Mouse (Mus musculus): ENCODE results near the gene Cpn2. TPM values are rescaled to one million over a fixed set of nuclear protein-coding genes. Genes with fewer than 3 reads are reported as not detected.

The Cpn2 gene
- not detected in 2 replicates for polyA plus RNA-seq (2012; ENCODE audit: low replicate concordance)

GRCm38 (mm10) chr16:30267359-30267758, at the start of gene Cpn2:
Gene Cpn2 (minus strand): TSS chr16:30267499.

GRCm38 (mm10) chr16:30310647-30311046, 43.3 kb upstream of the Cpn2 start, which contains the start of gene Gp5:
Gene Gp5 (minus strand): TSS chr16:30310779.

GRCm38 (mm10) chr16:30282844-30283495, 15.7 kb upstream of the Cpn2 start, which contains the start of gene Lrrc15:
Gene Lrrc15 (minus strand): TSS chr16:30283256.

Other genes starting within 250 kb of the Cpn2 start
- 25.3 and 37.5 TPM in 2 replicates for gene Hes1, start 203.1 kb downstream of the Cpn2 start, polyA plus RNA-seq (2012; ENCODE audit: low replicate concordance)
- gene Lrrc15, start 15.8 kb upstream of the Cpn2 start, polyA plus RNA-seq (2012; ENCODE audit: low replicate concordance): 0.07 TPM in 1 of 2 replicates, not detected in the other
- 293 and 304 TPM in 2 replicates for gene Gp5, start 43.3 kb upstream of the Cpn2 start, polyA plus RNA-seq (2012; ENCODE audit: low replicate concordance)
- 158 and 287 TPM in 2 replicates for gene Atp13a3, start 138.5 kb upstream of the Cpn2 start, polyA plus RNA-seq (2012; ENCODE audit: low replicate concordance)